Mouse (Mus musculus): ENCODE data around the gene Cfhr1.

The Cfhr1 gene

DNA sequence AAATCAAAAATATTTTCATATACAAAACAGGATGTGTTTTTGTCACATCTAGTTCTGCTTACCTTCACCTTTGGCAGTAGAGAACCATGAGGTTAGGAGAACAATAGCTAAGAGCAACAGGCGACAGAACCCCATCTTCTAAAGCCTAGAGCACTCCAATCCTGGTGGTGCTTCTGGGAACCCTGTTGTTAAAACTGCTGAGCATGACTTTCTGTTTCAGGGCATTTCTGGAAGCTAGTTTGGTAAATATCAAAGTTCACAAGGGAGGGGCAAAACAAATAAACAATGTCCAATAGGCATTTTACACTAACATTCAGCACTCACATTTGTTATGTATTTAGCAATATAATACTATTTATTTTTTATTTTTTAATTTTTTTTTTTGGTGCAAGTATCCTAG, at the start of gene Cfhr1:
Gene Cfhr1, minus strand, starts transcription at position 249 of the 400 bp plus-strand sequence.
- DNase-seq (ENCODE audit: low spot score in 2 of 2): no peak

DNA sequence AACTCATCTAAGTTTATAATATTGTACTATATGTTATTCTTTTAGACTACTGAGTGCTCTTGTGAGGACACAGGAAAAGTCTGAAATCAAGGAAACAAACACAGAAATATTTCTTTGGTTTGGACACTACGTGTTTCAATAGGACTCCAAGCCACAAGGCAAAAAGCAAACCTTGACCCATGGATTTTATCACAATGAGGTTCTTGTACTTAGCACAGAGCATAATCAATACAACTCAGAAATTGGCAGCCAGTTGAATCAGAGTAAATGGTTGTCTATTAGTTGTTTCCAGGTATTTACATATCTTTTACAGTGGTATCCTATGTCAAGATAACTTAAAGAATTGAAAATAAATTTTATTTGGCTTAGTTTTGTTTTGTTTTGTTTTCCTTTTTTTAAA, 8.8 kb downstream of the Cfhr1 start:
- DNase-seq (ENCODE audit: low spot score in 2 of 2): no peak

DNA sequence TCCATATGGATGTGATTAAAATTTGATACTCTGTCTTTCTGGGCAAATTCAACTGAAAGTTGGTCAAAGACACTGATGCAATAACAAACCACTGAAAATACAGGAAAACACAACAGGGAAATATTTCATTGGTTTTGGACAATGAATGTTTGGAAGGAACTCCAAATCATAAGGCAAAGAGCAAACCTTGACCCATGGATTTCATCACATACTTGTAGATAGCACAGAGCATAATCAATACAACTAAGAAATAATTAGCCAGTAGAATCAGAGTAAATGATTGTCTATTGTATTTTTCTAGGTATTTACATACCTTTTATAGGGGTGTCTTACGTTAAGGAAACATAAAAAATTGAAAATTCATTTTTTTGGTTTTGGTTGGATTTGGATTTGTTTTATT, 11.5 kb downstream of the Cfhr1 start:
- no peak for DNase-seq (ENCODE audit: low spot score in 2 of 2)

DNA sequence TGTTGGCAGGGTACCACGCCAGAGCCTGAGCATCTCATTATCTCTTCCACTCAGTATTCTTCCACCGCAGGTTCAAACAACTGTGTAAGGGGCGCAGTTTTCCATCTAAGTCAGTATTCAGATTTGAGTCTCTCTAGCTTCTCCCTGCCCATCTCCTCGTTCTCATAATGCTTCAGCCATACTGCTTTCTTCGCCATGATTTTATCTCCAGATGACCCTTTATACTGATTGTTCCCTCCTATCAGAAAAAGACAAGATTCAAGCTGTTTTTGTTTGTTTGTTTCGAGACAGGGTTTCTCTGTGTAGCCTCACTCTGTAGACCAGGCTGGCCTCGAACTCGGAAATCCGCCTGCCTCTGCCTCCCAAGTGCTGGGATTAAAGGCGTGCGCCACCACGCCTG, 45.5 kb downstream of the Cfhr1 start:
- DNase-seq (ENCODE audit: low spot score in 2 of 2): no peak

DNA sequence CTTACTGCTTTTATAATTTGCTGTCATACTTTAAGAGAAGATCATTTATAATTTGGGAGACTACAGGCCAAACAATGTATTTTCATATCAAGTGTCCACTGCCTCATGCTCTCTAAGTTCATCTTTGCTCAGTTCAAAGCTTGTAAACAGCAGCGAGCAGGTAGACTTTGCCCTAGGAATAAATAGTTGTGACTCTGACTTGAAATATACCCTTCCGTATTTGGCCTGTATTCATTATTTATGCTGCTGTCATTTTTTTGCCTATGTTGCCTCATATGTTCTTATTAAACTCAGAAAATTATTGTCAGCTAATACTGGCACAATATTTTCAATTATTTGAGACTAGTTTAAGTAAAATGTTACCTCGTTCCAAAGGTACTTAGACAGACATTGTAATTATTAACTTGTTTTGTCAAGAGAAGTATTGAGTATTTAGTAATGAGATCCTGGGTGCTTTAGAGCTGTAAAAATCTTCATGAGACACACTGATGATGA, 58.8 kb downstream of the Cfhr1 start, which contains the start of gene F13b:
Gene F13b, plus strand, starts transcription at position 445 of the 495 bp plus-strand sequence.
- DNase-seq (ENCODE audit: low spot score in 2 of 2): no peak

DNA sequence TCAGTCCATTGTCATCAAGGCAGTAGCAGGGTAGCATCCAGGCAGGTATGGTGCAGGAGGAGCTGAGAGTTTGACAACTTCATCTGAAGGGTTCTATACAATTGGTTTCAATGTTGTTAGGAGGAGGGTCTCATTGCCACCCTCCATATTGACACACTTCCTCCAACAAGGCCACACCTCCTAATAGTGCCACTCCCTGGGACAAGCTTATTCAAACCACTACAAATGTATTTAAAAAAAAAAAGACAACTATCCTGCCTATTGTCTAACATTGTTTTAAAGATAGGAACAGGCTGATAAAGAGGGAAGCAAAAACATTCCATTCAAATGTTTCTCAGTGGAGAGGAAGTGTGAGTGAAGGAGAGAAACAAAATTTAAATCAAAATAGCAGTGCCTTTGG, 60.3 kb downstream of the Cfhr1 start:
- DNase-seq (ENCODE audit: low spot score in 2 of 2): no peak

Measured in urinary bladder, adult 18-20 months (tissue).